Mouse (Mus musculus) lung, adult 2 months (tissue): ENCODE measurements around the gene Igsf21. TPM values are rescaled to one million over a fixed set of nuclear protein-coding genes. Genes with fewer than 3 reads are reported as not detected.

Source experiments
- DNase-seq: peaks from one replicate; pipeline ENCODE4 v3.0.0; 2022
- H3K4me1 ChIP-seq: fragments of 200-500 bp; 2 replicates; pipeline ENCODE4 v1.6.1; 2011; ENCODE audit warnings: low read length; ENCODE audit not compliant: control insufficient read depth, insufficient read depth
- H3K4me3 ChIP-seq: fragments of 200-500 bp; replicated peaks from 2 replicates; pipeline ENCODE3; 2011; ENCODE audit warnings: low read depth, mild to moderate bottlenecking, control low read depth, low read length; ENCODE audit errors: extremely low read depth
- CTCF ChIP-seq: fragments of 200-500 bp; IDR thresholded peaks from 2 replicates; pipeline ENCODE4 v1.5.1; 2011; ENCODE audit warnings: mild to moderate bottlenecking, low read length, control low read depth; ENCODE audit not compliant: insufficient read depth
- POLR2A ChIP-seq: fragments of 200-500 bp; IDR thresholded peaks from 2 replicates; pipeline ENCODE4 v1.6.1; 2011; ENCODE audit warnings: low read depth, mild to moderate bottlenecking, control low read depth, low read length, borderline replicate concordance; ENCODE audit errors: extremely low read depth
- WGBS: fragments of 180-500 bp; shearing (Covaris S2); methylation state at CpG from one replicate; pipeline ENCODE4 v1.1.7; 2018; 5-methylcytosine and 5-hydroxymethylcytosine counted together
- polyA plus RNA-seq: library from polyadenylated mRNA; depleted of rRNA; stranded (reverse); fragments of >200 nt; gene quantifications from 2 replicates; pipeline ENCODE4 v1.2.3, GENCODE M21; 2012

Igsf21 gene
- polyA plus RNA-seq, 1 experiment = 0.26 TPM

GRCm38 (mm10) chr4:140153101-140153500 is 93.5 kb downstream of the Igsf21 start:
- TF ChIP-seq CTCF (peak; percentile 78), POLR2A (no peak)
- peak; percentile 32 for DNase-seq
- H3K4me3 ChIP-seq = no peak overlapping the region
- no peaks in the 10 kb centered on the region for H3K4me1 ChIP-seq
- WGBS = 22% methylated on average over 7 of the region's 7 CpGs

- no peaks in the 10 kb centered on the region for H3K4me1 ChIP-seq
- no peak for TF ChIP-seq POLR2A
- TF ChIP-seq CTCF = no peak
- DNase-seq = no peak
- 66% methylated on average over 8 of the region's 8 CpGs for WGBS
- no peak overlapping the region for H3K4me3 ChIP-seq
Measured at GRCm38 (mm10) chr4:140149706-140150105, 96.9 kb downstream of the Igsf21 start.

- no peak for DNase-seq
- Histone ChIP-seq H3K4me1 (no peaks in the 10 kb centered on the region), H3K4me3 (no peak overlapping the region)
- WGBS = 60% methylated on average over 20 of the region's 20 CpGs
- TF ChIP-seq POLR2A (no peak), CTCF (no peak)
Measured at GRCm38 (mm10) chr4:140147857-140148695, 98.5 kb downstream of the Igsf21 start.

- DNase-seq = no peak
- WGBS = 70% methylated on average over 15 of the region's 15 CpGs
Measured at GRCm38 (mm10) chr4:140147079-140147840, 99.3 kb downstream of the Igsf21 start.

GRCm38 (mm10) chr4:140143884-140144525 is 102.6 kb downstream of the Igsf21 start:
- WGBS = 79% methylated on average over 10 of the region's 10 CpGs
- Histone ChIP-seq H3K4me3 (no peak overlapping the region), H3K4me1 (no peaks in the 10 kb centered on the region)
- TF ChIP-seq POLR2A = no peak
- TF ChIP-seq CTCF = no peak
- DNase-seq = no peak

More at GRCm38 (mm10) chr4:140147079-140147840, 99.3 kb downstream of the Igsf21 start:
- no peaks in the 10 kb centered on the region for H3K4me1 ChIP-seq
- TF ChIP-seq POLR2A (no peak), CTCF (no peak)
- H3K4me3 ChIP-seq = no peak overlapping the region

- Histone ChIP-seq H3K4me3 (no peak overlapping the region), H3K4me1 (no peaks in the 10 kb centered on the region)
- TF ChIP-seq CTCF (no peak), POLR2A (no peak)
- DNase-seq = no peak
- 91% methylated on average over 6 of the region's 6 CpGs for WGBS
Measured at GRCm38 (mm10) chr4:140143178-140143577, 103.4 kb downstream of the Igsf21 start.

GRCm38 (mm10) chr4:140140485-140140884 is 106.1 kb downstream of the Igsf21 start:
- Histone ChIP-seq H3K4me1 (no peaks in the 10 kb centered on the region), H3K4me3 (no peak overlapping the region)
- no peak for DNase-seq
- 59% methylated on average over 9 of the region's 9 CpGs for WGBS
- TF ChIP-seq POLR2A (no peak), CTCF (no peak)

GRCm38 (mm10) chr4:140138846-140139245 is 107.7 kb downstream of the Igsf21 start:
- WGBS = 51% methylated on average over 5 of the region's 5 CpGs
- TF ChIP-seq POLR2A (no peak), CTCF (no peak)
- H3K4me3 ChIP-seq = no peak overlapping the region

GRCm38 (mm10) chr4:140131625-140132321 is 114.8 kb downstream of the Igsf21 start:
- no peak for TF ChIP-seq CTCF
- no peak for TF ChIP-seq POLR2A
- H3K4me1 ChIP-seq = no peaks in the 10 kb centered on the region
- H3K4me3 ChIP-seq = no peak overlapping the region
- WGBS = 36% methylated on average over 9 of the region's 9 CpGs
- DNase-seq = no peak

More at GRCm38 (mm10) chr4:140138846-140139245, 107.7 kb downstream of the Igsf21 start:
- no peaks in the 10 kb centered on the region for H3K4me1 ChIP-seq
- no peak for DNase-seq
